In the genomic region with DNA sequence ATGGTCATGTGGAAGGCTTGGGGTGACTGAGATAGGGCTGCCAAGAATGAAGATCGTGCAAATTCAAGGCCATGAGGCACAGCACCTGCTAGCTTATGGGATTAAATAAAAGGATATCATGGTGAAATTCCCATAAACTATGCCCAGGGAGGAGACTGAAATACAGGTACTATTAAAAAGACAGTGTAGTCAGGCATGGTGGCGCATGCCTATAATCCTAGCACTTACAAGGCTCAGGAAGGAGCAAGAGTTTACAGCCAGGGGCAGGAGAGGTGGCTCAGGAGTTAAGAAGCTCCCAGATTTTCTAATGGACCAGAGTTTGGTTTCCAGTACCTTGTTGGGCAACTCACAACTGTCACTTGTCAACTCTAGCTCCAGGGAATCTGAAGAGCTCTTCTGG, we compare ENCODE assay signal across 13 mouse cellular contexts. TPM values are rescaled to one million over a fixed set of nuclear protein-coding genes. Genes with fewer than 3 reads are reported as not detected.
"Had no signal": no experiment of that assay in that cellular context is flagged by ENCODE, and none has a peak within 500 bp of the region (broad histone marks: within the 10 kb centered on the region; RNA-seq: fewer than 3 reads in every experiment).

No protein-coding gene starts in this region.

- DNase-seq: left cerebral cortex, postnatal 4 days; liver; liver, embryonic 13.5 days; liver, postnatal 0 days; lung, adult 2 months; lung, embryonic 14.5 days; lung, postnatal 10 days; lung, postnatal 14 days; lung, postnatal 4 days; midbrain, embryonic 14.5 days had no signal

RNA-seq across cellular contexts. Expression of a gene that starts 31.9 kb away (rescaled TPM):
- polyA plus RNA-seq: liver, adult 2 months; lung, embryonic 15.5 days; macrophage had no signal
